Mouse (Mus musculus) CD4-positive, CD25-positive, alpha-beta regulatory T cell, adult 4 months (primary cell): Measurements from ENCODE around the gene Cdca5. TPM values are rescaled to one million over a fixed set of nuclear protein-coding genes. Genes with fewer than 3 reads are reported as not detected.

Source experiments
- polyA plus RNA-seq, 2 experiments: library from polyadenylated mRNA; unstranded; fragments of 100-300 nt; shearing (Covaris generic); gene quantifications; one replicate each; pipeline ENCODE4 v1.2.1; 2017

Cdca5 gene
- polyA plus RNA-seq, 2 experiments from 2014 or later, result 3.5 to 5.5 TPM

Other genes with a start within 250 kb of the Cdca5 start
- gene Frmd8, start 209.7 kb upstream of the Cdca5 start, polyA plus RNA-seq, result 10 to 100 TPM; 62.6 to 85.3 TPM
- 10 to 100 TPM; 51.6 to 73.7 TPM for gene Slc25a45, start 207.2 kb upstream of the Cdca5 start, polyA plus RNA-seq
- gene Tigd3, start 190.8 kb upstream of the Cdca5 start, polyA plus RNA-seq, result under 1 TPM; 0.51 to 0.84 TPM
- gene Dpf2, start 172.0 kb upstream of the Cdca5 start, polyA plus RNA-seq, result 100 to 1,000 TPM; 214 to 296 TPM
- gene Cdc42ep2, start 160.2 kb upstream of the Cdca5 start, polyA plus RNA-seq, result under 1 TPM in 1 of 2 experiments, not detected in 1; 0.34 TPM
- 10 to 100 TPM; 13.8 to 15.8 TPM for gene Pola2, start 120.8 kb upstream of the Cdca5 start, polyA plus RNA-seq
- not detected for gene Slc22a20, start 98.8 kb upstream of the Cdca5 start, polyA plus RNA-seq
- 10 to 100 TPM; 40.2 to 45.3 TPM for gene Capn1, start 69.1 kb upstream of the Cdca5 start, polyA plus RNA-seq
- gene Syvn1, start 38.4 kb upstream of the Cdca5 start, polyA plus RNA-seq, result 10 to 100 TPM; 13.4 to 17.1 TPM
- gene Mrpl49, start 27.2 kb upstream of the Cdca5 start, polyA plus RNA-seq, result 10 to 100 TPM; 33.9 to 37.5 TPM
- gene Fau, start 27.1 kb upstream of the Cdca5 start, polyA plus RNA-seq, result 1,000 to 10,000 TPM; 2,365 to 3,114 TPM
- 1 to 10 TPM; 5.7 to 6.7 TPM for gene Znhit2, start 23.8 kb upstream of the Cdca5 start, polyA plus RNA-seq
- gene Tm7sf2, start 16.6 kb upstream of the Cdca5 start, polyA plus RNA-seq, result 1 to 10 TPM; 5.5 to 7.1 TPM
- 10 to 100 TPM; 27.9 to 39.0 TPM for gene Vps51, start 7.8 kb upstream of the Cdca5 start, polyA plus RNA-seq
- not detected for gene Tmem262, start 5.0 kb upstream of the Cdca5 start, polyA plus RNA-seq
- not detected for gene Gm28374, start 2.7 kb upstream of the Cdca5 start, polyA plus RNA-seq
- 10 to 100 TPM; 36.7 to 51.4 TPM for gene Zfpl1, start within 50 bp of the Cdca5 start, polyA plus RNA-seq
- gene AC131692.1, start 9.4 kb downstream of the Cdca5 start, polyA plus RNA-seq, result not detected
- under 1 TPM in 1 of 2 experiments, not detected in 1; 0.17 TPM for gene Naaladl1, start 20.8 kb downstream of the Cdca5 start, polyA plus RNA-seq
- gene Sac3d1, start 33.7 kb downstream of the Cdca5 start, polyA plus RNA-seq, result 1 to 10 TPM in 1 of 2 experiments, under 1 TPM in 1; 0.43 to 2.2 TPM
- gene Snx15, start 43.3 kb downstream of the Cdca5 start, polyA plus RNA-seq, result 10 to 100 TPM; 20.9 to 26.5 TPM
- gene Batf2, start 56.0 kb downstream of the Cdca5 start, polyA plus RNA-seq, result not detected
- gene Arl2, start 56.6 kb downstream of the Cdca5 start, polyA plus RNA-seq, result 10 to 100 TPM; 17.1 to 31.5 TPM
- gene Majin, start 99.4 kb downstream of the Cdca5 start, polyA plus RNA-seq, result under 1 TPM in 1 of 2 experiments, not detected in 1; 0.90 TPM
- gene Gpha2, start 141.4 kb downstream of the Cdca5 start, polyA plus RNA-seq, result not detected
- gene Ppp2r5b, start 150.9 kb downstream of the Cdca5 start, polyA plus RNA-seq, result 1 to 10 TPM; 1.2 to 1.6 TPM
- gene Atg2a, start 156.7 kb downstream of the Cdca5 start, polyA plus RNA-seq, result 10 to 100 TPM; 10.4 to 14.7 TPM
- gene Ehd1, start 191.7 kb downstream of the Cdca5 start, polyA plus RNA-seq, result 10 to 100 TPM in 1 of 2 experiments, 1 to 10 TPM in 1; 6.4 to 22.8 TPM
- under 1 TPM; 0.07 to 0.13 TPM for gene Cdc42bpg, start 221.5 kb downstream of the Cdca5 start, polyA plus RNA-seq
- gene Men1, start 250.0 kb downstream of the Cdca5 start, polyA plus RNA-seq, result 10 to 100 TPM; 16.9 to 32.1 TPM